Mouse (Mus musculus): ENCODE data around the gene Hoxa13. TPM values are rescaled to one million over a fixed set of nuclear protein-coding genes. Genes with fewer than 3 reads are reported as not detected.

Gene Hoxa13
- total RNA-seq, 1 experiment from 2014 or later: not detected

- no peak for ATAC-seq (replicated peaks; ENCODE audit: insufficient number of reproducible peaks, low FRiP score, low TSS enrichment, poor library complexity, severe bottlenecking)
These were observed 42.0 kb downstream of the Hoxa13 start for GRCm38 (mm10) chr6:52218643-52219215.

DNA sequence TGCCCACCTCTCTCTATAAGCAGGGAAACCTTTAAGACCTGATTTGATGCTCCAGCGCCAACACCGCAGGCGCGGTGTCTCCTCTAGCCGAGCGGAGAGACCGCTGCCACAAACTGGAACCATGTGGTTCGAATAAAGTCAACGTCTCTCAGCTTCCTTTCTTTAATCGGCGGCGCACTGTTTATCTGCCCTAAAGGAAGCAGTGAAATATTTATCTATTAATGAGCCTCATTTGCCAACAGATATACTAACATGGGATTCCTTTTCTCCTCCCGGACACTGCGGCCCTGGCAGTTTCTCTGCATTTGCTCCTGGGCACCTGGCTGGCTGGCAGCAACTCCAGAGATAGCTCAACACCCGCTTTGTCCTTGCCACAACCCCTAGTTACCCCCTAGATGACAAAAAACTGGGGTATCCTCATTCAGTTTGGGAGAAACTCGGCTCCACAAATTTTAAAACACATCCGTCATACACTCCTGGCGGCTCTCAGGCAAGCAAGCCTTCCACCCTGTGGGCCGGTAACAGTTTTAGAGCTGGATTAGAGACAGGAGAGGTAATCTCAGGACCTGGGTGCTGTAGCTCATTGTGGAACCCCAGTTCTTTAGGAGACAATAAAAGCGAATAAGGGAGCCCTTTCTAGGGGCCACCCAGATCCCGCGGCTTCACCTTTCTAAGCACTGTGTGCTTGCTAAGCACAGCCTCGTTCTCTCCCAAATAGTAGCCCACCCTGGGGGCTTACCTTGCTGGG lies 42.6 kb downstream of the Hoxa13 start:
- no peak for ATAC-seq (replicated peaks; ENCODE audit: insufficient number of reproducible peaks, low FRiP score, low TSS enrichment, poor library complexity, severe bottlenecking)

DNA sequence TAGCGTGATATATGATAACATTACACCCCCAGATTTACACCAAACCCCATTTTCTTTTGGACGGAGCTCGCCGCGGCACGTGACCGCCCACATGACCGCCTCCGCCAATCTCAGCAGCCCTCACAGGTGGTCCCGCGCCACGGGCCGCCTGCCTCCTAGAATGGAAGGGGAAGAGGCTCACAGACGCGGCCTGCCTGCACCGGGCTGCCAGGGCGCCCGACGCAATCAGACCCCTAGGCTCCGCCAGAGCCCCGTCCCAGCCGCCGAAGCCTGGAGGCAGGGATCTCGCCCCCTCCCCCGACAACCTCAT lies 43.3 kb downstream of the Hoxa13 start:
- ATAC-seq (replicated peaks; ENCODE audit: insufficient number of reproducible peaks, low FRiP score, low TSS enrichment, poor library complexity, severe bottlenecking): no peak

- ATAC-seq (replicated peaks; ENCODE audit: insufficient number of reproducible peaks, low FRiP score, low TSS enrichment, poor library complexity, severe bottlenecking): no peak
These were observed 43.8 kb downstream of the Hoxa13 start for GRCm38 (mm10) chr6:52216691-52217458.

DNA sequence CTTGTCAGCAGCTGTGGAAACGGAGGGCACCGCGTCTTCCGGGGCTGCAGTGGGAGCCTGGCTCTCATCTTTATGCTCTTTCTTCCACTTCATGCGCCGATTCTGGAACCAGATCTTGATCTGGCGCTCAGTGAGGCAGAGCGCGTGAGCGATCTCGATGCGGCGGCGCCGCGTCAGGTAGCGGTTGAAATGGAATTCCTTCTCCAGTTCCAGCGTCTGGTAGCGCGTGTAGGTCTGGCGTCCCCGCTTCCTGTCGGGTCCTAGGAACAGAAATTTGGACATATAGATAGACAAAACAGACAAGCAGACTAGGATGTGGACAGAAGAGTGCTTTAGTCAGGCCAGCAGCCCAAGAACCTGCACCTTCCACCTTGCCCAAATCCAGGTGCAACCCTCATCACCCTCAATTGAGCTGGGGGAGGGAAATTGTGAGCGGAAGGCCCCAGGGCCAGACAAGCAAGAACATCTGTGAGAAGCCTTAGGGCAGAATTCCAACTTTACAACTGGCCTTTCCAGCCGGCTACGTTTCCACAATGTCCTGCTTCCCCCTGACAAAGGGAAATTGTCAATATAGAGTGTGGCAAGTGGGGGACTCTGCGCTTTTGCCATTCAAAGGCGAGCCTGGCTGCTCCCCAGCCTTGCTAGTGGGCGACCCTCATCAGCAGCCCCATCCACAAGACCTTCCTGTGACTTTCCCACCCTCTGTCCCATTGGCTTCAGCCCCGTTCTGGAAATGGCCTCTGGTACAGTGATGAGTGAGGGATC lies 44.7 kb downstream of the Hoxa13 start:
- ATAC-seq (replicated peaks; ENCODE audit: insufficient number of reproducible peaks, low FRiP score, low TSS enrichment, poor library complexity, severe bottlenecking): no peak

- no peak for ATAC-seq (replicated peaks; ENCODE audit: insufficient number of reproducible peaks, low FRiP score, low TSS enrichment, poor library complexity, severe bottlenecking)
These were observed 45.6 kb downstream of the Hoxa13 start for GRCm38 (mm10) chr6:52215070-52215469.

DNA sequence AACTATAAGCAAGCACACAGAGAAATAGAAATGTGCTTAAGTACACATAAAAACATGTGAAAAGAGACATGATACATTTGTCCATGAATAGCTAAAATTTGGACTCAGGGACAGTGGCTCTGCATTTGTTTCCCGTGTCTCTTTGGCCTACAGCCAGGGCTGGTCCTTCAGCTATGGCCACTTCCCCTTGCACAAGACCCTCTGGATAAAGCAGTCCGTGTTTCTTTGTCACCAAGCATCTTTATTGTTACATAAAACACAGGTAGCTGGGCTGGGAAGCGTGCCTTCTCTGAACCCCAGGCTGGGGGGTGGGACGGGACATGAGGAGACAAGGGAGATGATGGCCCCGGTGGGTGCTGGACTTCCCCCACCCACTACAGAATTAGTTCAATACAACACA lies 46.4 kb downstream of the Hoxa13 start:
- no peak for ATAC-seq (replicated peaks; ENCODE audit: insufficient number of reproducible peaks, low FRiP score, low TSS enrichment, poor library complexity, severe bottlenecking)

GRCm38 (mm10) chr6:52213119-52213986 lies 47.3 kb downstream of the Hoxa13 start, which contains the start of the genes Hoxa3 and Gm28308:
TSS of gene Hoxa3 (minus strand) at chr6:52213336.
TSS of gene Gm28308 (minus strand) at chr6:52213339.
- no peak for ATAC-seq (replicated peaks; ENCODE audit: insufficient number of reproducible peaks, low FRiP score, low TSS enrichment, poor library complexity, severe bottlenecking)

GRCm38 (mm10) chr6:52212556-52213118 lies 48.0 kb downstream of the Hoxa13 start:
- ATAC-seq (replicated peaks; ENCODE audit: insufficient number of reproducible peaks, low FRiP score, low TSS enrichment, poor library complexity, severe bottlenecking): no peak

- ATAC-seq (replicated peaks; ENCODE audit: insufficient number of reproducible peaks, low FRiP score, low TSS enrichment, poor library complexity, severe bottlenecking): no peak
These were observed 48.7 kb downstream of the Hoxa13 start for GRCm38 (mm10) chr6:52211961-52212360.

GRCm38 (mm10) chr6:52211170-52211935 lies 49.3 kb downstream of the Hoxa13 start:
- ATAC-seq (replicated peaks; ENCODE audit: insufficient number of reproducible peaks, low FRiP score, low TSS enrichment, poor library complexity, severe bottlenecking): 0 out of 2 replicates have a peak, but pooled peaks have one; percentile 37

GRCm38 (mm10) chr6:52209685-52210046 lies 51.0 kb downstream of the Hoxa13 start:
- ATAC-seq (replicated peaks; ENCODE audit: insufficient number of reproducible peaks, low FRiP score, low TSS enrichment, poor library complexity, severe bottlenecking): no peak

- no peak for ATAC-seq (replicated peaks; ENCODE audit: insufficient number of reproducible peaks, low FRiP score, low TSS enrichment, poor library complexity, severe bottlenecking)
These were observed 51.6 kb downstream of the Hoxa13 start for GRCm38 (mm10) chr6:52208868-52209684.

- ATAC-seq (replicated peaks; ENCODE audit: insufficient number of reproducible peaks, low FRiP score, low TSS enrichment, poor library complexity, severe bottlenecking): no peak
These were observed 52.4 kb downstream of the Hoxa13 start, which contains the start of gene Hoxa6 for GRCm38 (mm10) chr6:52208072-52208867. TSS of gene Hoxa6 (minus strand) at chr6:52208722.
